Mouse (Mus musculus): Measurements from ENCODE around the gene Ccdc28b. TPM values are rescaled to one million over a fixed set of nuclear protein-coding genes. Genes with fewer than 3 reads are reported as not detected.

Ccdc28b gene
- polyA plus RNA-seq, 1 experiment = not detected

DNA sequence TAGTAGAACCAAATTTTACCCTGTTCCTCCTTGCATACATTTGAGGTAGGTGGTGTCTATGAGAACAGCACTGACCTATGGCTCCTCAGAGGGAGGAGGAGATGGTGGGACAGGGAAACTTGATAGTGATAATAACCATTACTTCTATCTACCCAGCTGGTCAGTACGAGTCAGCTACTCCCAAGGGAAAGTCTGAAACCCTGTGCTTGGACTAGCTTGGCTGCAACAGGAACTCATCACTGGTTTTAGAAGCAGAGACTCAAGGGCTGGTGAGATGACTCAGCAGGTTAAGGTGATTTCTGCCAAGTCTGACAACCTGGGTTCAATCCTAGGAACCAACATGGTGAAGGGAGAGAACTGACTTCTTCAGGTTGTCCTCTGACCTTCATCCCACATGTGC is 24.9 kb upstream of the Ccdc28b start:
- Histone ChIP-seq H3K4me1 (ENCODE audit: control insufficient read depth, insufficient read depth, low read length) (peaks cover 4% of the 10 kb centered on the region; the same call in 1 of the 2 replicates), H3K27ac (ENCODE audit: insufficient read depth, low read depth, low read length) (no peak overlapping the region), H3K4me3 (ENCODE audit: insufficient read depth, low read depth, low read length) (no peak overlapping the region)
- 87% methylated on average over 1 of the region's 1 CpGs for WGBS
- no peak for TF ChIP-seq POLR2A (IDR thresholded peaks at IDR 0.05; ENCODE audit: insufficient read depth, low read depth, low read length)
- TF ChIP-seq CTCF (IDR thresholded peaks at IDR 0.05; ENCODE audit: insufficient read depth, low read depth, low read length) = no peak

DNA sequence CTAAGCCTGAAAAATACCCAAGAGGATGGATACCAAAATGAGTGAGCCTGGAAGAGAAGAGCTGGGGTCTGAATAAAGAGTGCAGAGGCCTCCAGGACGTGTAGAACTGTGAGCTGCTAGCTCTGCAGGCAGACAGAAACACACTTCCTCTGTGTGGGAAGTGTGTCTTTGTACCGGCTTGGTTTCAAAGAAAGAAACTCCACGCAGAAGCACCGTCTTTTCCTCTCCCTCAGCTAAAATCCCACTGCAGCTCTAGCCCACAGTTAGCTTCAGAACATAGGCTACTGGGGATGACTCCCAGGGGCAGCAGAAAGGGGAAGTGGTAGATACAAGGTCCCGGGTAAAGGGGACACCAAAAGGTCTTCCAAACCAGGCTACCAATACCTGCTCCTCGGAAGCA is 21.5 kb upstream of the Ccdc28b start:
- no peak overlapping the region for H3K4me3 ChIP-seq (ENCODE audit: insufficient read depth, low read depth, low read length)
- peaks cover 6% of the 10 kb centered on the region; the same call in 1 of the 2 replicates for H3K4me1 ChIP-seq (ENCODE audit: control insufficient read depth, insufficient read depth, low read length)
- no peak overlapping the region for H3K27ac ChIP-seq (ENCODE audit: insufficient read depth, low read depth, low read length)
- TF ChIP-seq POLR2A (IDR thresholded peaks at IDR 0.05; ENCODE audit: insufficient read depth, low read depth, low read length) (no peak), CTCF (IDR thresholded peaks at IDR 0.05; ENCODE audit: insufficient read depth, low read depth, low read length) (no peak)
- 82% methylated on average over 6 of the region's 6 CpGs for WGBS

DNA sequence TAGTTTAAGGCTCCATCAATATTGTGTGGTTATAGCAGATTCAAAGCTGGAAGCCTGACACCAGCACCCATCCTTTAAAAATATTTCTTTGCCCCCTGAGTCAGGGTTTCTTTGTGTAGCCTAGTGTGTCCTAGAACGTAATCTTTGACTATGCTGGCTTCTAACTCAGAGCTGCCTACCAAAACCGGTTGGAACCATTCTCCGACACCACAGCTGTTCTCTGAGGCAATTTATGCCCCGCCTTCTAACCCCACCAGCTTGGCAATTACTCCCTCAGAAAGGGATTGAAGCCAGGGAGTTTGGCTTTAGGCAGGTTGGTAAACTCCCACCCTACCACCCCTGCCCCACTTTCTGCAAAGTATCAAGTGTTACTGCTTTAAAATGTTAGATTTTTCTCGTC is 18.0 kb upstream of the Ccdc28b start:
- Histone ChIP-seq H3K4me3 (ENCODE audit: insufficient read depth, low read depth, low read length) (no peak overlapping the region), H3K4me1 (ENCODE audit: control insufficient read depth, insufficient read depth, low read length) (peaks cover 15% of the 10 kb centered on the region), H3K27ac (ENCODE audit: insufficient read depth, low read depth, low read length) (no peak overlapping the region)
- WGBS = 11% methylated on average over 5 of the region's 5 CpGs
- TF ChIP-seq POLR2A (IDR thresholded peaks at IDR 0.05; ENCODE audit: insufficient read depth, low read depth, low read length) = no peak
- no peak for TF ChIP-seq CTCF (IDR thresholded peaks at IDR 0.05; ENCODE audit: insufficient read depth, low read depth, low read length)

DNA sequence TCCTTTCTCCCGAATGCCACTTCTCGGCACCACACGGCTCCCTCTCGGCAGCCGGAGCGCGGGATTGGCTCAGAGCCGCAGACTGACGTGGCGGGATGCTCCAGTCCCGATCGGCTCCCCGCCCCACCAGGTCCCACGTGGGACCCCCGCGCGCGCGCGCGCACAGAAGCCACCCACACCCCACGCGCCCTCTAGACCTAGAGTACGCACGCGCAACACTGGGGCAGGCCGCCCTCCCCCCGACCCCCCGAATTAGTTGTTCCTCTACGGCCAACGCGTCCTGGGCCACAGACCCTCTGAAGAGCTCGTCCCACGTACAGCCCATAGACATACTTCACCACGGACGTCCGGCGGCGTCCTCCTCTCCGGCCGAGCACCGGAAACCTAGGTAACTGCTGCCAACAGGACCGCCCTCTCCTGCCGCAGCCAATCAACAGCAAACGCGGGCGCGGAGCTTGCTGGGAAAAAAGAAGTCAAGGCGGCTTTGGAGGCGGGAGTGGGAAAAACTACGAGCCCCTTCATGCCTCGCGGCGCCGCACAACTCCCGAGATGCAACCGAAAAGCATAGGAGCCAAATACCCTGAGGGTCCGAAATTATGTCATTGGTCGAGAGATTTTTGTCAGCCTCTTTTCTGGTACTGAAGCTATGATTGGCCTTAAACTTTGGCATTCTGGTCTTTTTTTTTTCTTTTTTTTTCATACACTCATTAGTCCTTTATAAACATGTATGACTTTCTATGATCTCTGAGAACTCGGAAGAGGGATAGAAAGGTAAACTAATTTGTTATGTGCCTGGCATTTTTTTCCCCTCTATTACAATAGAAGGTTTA is 17.1 kb upstream of the Ccdc28b start, which contains the start of gene Txlna:
TSS of gene Txlna (minus strand) at position 428 of the 830 bp plus-strand sequence.
- H3K27ac ChIP-seq (ENCODE audit: insufficient read depth, low read depth, low read length) = peak within 1 kb of the TSS; percentile 98
- H3K4me3 ChIP-seq (ENCODE audit: insufficient read depth, low read depth, low read length) = peak within 1 kb of the TSS; percentile 99
- WGBS = under 1% methylated on average over 60 of the region's 60 CpGs
- TF ChIP-seq CTCF (IDR thresholded peaks at IDR 0.05; ENCODE audit: insufficient read depth, low read depth, low read length) (no peak), POLR2A (IDR thresholded peaks at IDR 0.05; ENCODE audit: insufficient read depth, low read depth, low read length) (peak; percentile 31)
- H3K4me1 ChIP-seq (ENCODE audit: control insufficient read depth, insufficient read depth, low read length) = peaks cover 11% of the 10 kb centered on the region

DNA sequence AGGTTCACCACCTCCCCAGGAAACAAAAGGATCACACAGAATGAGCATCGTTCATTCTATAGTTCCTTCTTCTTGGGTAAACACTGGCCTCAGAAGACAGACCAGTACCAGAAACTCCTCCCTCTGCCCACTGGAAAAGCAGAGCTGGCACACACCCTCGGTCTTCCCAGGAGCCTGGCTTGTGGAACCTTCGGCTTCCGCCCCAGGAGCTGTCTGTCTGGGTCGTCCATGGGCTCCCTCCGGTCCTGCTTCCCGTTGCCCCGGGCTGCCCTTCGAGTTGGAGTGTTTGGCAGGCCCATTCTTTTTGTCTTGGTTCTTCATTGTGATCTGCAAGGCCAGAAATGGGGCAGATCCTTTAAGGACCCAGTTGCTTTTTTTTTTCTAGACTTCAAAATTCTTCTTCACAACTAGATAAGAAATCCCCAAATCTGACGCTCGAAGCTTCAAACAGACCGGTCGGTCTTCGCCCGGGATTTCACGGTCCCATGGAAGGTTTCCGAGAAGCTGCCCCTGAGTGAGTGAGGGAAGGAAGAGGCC is 16.4 kb upstream of the Ccdc28b start:
- H3K27ac ChIP-seq (ENCODE audit: insufficient read depth, low read depth, low read length) = peak overlapping the region; percentile 49
- H3K4me1 ChIP-seq (ENCODE audit: control insufficient read depth, insufficient read depth, low read length) = peaks cover 11% of the 10 kb centered on the region
- under 1% methylated on average over 17 of the region's 17 CpGs for WGBS
- peak overlapping the region; percentile 99 for H3K4me3 ChIP-seq (ENCODE audit: insufficient read depth, low read depth, low read length)
- TF ChIP-seq POLR2A (IDR thresholded peaks at IDR 0.05; ENCODE audit: insufficient read depth, low read depth, low read length) (peak; percentile 72; the same call in 1 of the 2 replicates), CTCF (IDR thresholded peaks at IDR 0.05; ENCODE audit: insufficient read depth, low read depth, low read length) (no peak)

DNA sequence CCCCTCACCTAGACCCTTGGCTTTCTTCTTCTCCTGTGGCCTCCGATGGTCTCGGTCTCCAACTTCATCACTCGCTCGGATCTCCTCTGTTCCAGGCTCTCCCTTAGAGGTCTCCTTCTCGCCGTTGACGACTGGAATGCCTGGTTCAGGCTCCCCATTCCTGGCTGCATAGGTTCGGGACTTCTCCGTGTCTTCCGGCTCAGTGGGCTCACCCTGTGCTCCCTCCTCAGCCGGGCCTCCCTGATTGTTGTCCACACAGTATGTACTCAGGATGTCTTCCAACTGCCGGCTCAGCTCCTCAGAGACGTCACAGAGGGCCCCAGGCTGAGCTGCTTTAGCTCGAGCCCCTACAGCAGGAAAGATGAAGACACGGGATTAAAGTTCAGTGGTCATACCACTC is 15.5 kb upstream of the Ccdc28b start:
- 72% methylated on average over 15 of the region's 15 CpGs for WGBS
- Histone ChIP-seq H3K27ac (ENCODE audit: insufficient read depth, low read depth, low read length) (no peak overlapping the region), H3K4me3 (ENCODE audit: insufficient read depth, low read depth, low read length) (no peak overlapping the region)

DNA sequence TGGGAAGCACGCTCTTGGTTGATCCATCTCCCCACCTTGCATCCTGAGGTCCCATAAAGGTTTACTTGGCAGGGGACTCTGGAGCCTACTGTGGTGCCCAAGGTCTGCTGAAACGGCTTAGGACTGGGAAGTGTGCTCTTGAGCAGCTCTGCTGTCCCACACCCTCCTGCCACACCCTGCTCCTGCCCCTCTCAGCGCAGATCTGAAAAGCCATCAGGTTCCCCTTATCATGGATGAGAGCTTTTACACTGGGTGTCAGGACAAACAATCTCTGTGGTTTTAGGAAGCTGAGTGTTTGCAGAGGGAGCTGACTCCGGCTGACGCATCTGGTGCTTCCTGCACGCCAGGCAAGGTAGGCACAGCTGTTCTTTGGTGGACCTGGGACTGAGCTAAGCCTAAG is 10.1 kb upstream of the Ccdc28b start:
- Histone ChIP-seq H3K27ac (ENCODE audit: insufficient read depth, low read depth, low read length) (no peak overlapping the region), H3K4me3 (ENCODE audit: insufficient read depth, low read depth, low read length) (no peak overlapping the region), H3K4me1 (ENCODE audit: control insufficient read depth, insufficient read depth, low read length) (peaks cover 2% of the 10 kb centered on the region; the same call in 1 of the 2 replicates)
- TF ChIP-seq CTCF (IDR thresholded peaks at IDR 0.05; ENCODE audit: insufficient read depth, low read depth, low read length) (no peak), POLR2A (IDR thresholded peaks at IDR 0.05; ENCODE audit: insufficient read depth, low read depth, low read length) (no peak)
- WGBS = 96% methylated on average over 6 of the region's 6 CpGs

More for the DNA sequence above, 15.5 kb upstream of the Ccdc28b start:
- H3K4me1 ChIP-seq (ENCODE audit: control insufficient read depth, insufficient read depth, low read length) = peaks cover 11% of the 10 kb centered on the region
- TF ChIP-seq CTCF (IDR thresholded peaks at IDR 0.05; ENCODE audit: insufficient read depth, low read depth, low read length) = no peak
- no peak for TF ChIP-seq POLR2A (IDR thresholded peaks at IDR 0.05; ENCODE audit: insufficient read depth, low read depth, low read length)

DNA sequence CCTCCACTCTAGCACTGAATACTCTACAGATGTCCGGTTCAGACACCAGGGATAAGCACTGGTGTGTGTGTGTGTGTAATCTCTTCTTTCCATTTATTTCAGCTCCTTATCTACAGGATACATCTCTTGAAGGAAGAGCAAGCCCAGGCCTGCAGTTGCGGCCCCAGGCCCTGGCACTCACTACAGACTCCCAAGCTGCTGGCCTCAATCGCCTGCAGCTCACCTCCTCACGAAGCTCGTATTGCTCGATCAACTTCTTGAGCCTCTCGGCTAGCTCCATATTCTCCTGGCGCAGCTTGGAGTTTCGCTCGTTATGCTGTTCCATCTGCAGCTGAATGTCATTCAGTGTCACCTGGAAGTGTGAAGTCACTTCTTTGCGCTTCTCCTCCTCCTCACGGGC is 8.1 kb upstream of the Ccdc28b start:
- 85% methylated on average over 12 of the region's 12 CpGs for WGBS
- Histone ChIP-seq H3K4me1 (ENCODE audit: control insufficient read depth, insufficient read depth, low read length) (no peaks in the 10 kb centered on the region; the same call in 1 of the 2 replicates), H3K4me3 (ENCODE audit: insufficient read depth, low read depth, low read length) (no peak overlapping the region), H3K27ac (ENCODE audit: insufficient read depth, low read depth, low read length) (no peak overlapping the region)
- TF ChIP-seq CTCF (IDR thresholded peaks at IDR 0.05; ENCODE audit: insufficient read depth, low read depth, low read length) (no peak), POLR2A (IDR thresholded peaks at IDR 0.05; ENCODE audit: insufficient read depth, low read depth, low read length) (no peak)

DNA sequence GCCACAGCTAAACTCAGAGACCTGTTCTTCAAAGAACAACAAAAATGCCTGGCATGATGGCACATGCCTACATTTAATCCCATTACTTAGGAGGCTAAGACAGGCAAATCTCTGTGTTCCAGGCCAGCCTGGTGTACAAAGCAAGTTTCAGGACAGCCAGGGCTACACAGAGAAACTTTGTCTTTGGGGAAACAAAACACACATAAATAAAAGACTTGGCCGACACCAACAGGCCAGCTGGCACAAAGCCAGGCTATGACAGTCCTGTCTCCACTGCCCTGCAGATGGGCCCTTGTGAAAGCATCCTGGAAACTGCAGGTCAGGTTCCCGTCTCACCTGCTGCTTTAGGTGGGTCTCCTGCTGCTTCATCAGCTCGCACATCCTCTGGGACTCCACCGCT is 7.2 kb upstream of the Ccdc28b start:
- Histone ChIP-seq H3K27ac (ENCODE audit: insufficient read depth, low read depth, low read length) (no peak overlapping the region), H3K4me1 (ENCODE audit: control insufficient read depth, insufficient read depth, low read length) (peaks cover 3% of the 10 kb centered on the region; the same call in 1 of the 2 replicates), H3K4me3 (ENCODE audit: insufficient read depth, low read depth, low read length) (no peak overlapping the region)
- TF ChIP-seq CTCF (IDR thresholded peaks at IDR 0.05; ENCODE audit: insufficient read depth, low read depth, low read length) (no peak), POLR2A (IDR thresholded peaks at IDR 0.05; ENCODE audit: insufficient read depth, low read depth, low read length) (no peak)
- 60% methylated on average over 4 of the region's 4 CpGs for WGBS

Data from olfactory bulb, adult 2 months (tissue).